Mouse (Mus musculus) naive thymus-derived CD4-positive, alpha-beta T cell, adult 5 months (primary cell): Measurements from ENCODE around the gene Mybphl. TPM values are rescaled to one million over a fixed set of nuclear protein-coding genes. Genes with fewer than 3 reads are reported as not detected.

ENCODE experiments used
- polyA plus RNA-seq: library from polyadenylated mRNA; unstranded; fragments of 100-300 nt; shearing (Covaris generic); gene quantifications from one replicate; pipeline ENCODE4 v1.2.1, GENCODE M21; 2017

The Mybphl gene
- not detected for polyA plus RNA-seq

DNA sequence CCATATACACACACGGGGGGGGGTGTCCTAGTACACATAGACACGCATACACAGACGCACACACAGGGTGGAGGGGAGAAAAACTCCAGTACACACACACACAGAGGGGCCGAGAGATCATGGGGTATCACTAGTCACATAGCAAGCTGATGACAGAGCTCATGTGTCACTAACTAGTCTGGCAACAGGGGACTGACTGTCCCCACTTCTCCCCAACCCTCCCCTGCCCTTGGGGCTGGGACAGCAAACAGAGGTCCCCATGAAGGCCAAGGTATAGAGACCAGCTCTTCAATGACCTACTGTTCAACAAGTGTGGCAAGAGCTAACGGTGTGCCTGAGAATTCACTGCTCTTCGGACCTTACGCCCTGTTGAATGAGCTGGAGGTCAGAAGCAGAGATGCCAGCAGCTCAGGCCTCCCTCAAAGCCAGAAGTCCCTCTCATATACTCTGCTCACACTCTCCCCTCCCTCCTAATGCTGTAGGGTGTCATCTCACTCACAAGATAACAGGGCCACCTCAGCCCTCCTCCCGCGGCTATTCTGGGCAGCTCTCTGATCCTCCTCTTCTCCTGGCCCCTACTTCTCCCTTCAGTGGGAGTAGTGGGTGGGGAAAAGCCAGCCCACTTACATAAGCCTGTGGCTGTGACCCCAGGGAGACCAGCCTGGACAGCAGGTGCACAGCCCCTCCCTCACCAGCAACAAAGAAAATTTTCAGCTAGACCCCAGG lies at the start of gene Mybphl:
Mybphl (plus strand) TSS at position 642 of the 726 bp plus-strand sequence.

DNA sequence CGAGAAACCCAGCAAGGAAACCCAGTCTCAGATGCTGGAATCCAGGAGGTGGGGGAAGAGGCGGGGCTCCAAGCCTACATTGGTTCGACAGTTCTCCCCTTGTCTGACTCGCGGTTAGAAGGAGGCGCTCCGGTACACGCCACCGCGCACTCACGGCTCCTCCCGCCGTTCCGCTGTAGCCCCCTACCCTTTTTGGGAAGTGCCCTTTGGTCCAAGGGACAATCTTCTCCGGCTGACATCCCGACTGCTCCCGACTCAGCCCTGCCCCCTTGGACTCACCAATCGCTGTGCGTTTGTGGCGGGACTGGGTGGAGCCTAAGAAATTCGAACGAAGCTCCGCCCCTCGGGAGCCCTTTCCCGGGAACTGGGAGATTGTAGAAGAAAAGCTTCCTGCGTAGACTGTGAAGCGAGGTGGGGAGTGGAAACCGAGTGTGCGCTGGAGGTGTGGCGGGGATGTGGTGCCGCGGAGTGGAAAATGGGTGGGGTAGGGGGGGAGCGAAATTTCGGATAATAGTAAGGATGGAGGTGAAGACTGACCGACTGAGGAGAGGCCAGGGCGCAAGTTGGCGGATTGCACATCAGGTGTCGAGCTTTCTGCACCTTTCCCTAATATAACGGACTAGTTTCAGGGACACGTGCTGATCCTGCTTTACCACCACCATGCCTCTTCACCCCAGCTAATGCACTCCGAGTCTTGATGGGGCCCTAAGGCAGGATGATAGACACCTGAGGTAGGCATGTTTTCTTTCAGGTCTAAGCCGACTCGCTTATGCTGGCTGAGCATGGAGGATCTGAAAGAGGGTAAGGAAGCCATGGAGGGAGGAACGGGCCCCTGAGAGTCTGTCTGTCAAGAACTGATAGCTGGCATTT lies 19.0 kb downstream of the Mybphl start, which contains the start of gene Psrc1:
Psrc1 (plus strand) TSS at position 355 of the 870 bp plus-strand sequence.

DNA sequence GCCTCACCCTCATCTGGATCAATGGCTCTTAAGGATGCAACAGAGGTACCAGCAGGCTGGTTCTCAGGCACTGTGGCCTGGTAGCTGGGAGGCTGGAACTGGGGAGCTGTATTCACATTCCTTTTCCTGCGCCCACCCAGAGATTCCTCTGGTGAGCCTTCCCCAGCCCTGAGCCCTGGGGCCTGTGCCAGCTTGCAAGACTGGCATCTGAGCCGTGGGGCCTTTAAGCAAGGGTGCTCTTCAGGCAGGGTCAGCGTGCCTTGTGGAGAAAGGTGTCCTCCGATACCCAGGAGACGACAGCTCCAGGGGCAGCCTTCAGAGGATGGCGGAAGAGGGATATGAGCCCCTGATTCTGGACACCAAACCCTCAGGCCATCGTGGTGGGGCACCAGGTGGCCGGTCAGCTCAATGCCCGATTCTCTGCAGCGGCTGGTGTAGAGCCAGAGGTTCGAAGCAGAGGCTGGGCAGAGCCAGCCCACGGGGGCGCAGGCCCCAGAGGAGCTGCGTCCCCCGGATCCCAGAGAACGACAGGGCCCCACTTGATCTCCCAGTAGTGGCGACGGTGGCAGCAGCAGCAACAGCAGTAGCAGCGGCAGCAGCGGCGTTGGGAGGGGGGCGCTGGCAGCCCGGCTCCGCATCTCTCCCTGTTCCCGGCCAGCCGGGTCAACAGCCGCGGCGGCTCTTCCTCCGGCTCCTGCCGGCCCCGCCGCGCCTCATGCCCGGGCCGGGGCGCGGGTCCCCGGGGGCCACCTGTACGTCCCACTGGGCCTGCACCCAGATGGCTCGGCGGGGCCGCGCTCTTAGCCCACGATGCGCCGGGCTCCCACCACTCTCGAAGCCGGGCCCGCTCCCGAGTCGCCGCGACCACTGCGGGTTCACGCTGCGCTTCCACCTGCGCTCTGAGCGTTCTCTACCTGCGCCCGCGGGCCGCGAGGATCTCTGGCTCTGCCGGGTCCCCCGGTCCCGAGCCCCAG lies 50.4 kb downstream of the Mybphl start, which contains the start of gene Celsr2:
Celsr2 (minus strand) TSS at position 696 of the 974 bp plus-strand sequence.

Other genes with a start within 250 kb of the Mybphl start
- gene Gnai3, start 218.8 kb upstream of the Mybphl start, polyA plus RNA-seq = 201 TPM
- gene Gpr61, start 210.0 kb upstream of the Mybphl start, polyA plus RNA-seq = not detected
- gene Amigo1, start 178.6 kb upstream of the Mybphl start, polyA plus RNA-seq = 1.6 TPM
- gene Cyb561d1, start 163.7 kb upstream of the Mybphl start, polyA plus RNA-seq = 19.6 TPM
- 24.0 TPM for gene Atxn7l2, start 154.0 kb upstream of the Mybphl start, polyA plus RNA-seq
- gene Sypl2, start 138.3 kb upstream of the Mybphl start, polyA plus RNA-seq = not detected
- 62.3 TPM for gene Psma5, start 108.0 kb upstream of the Mybphl start, polyA plus RNA-seq
- gene Sort1, start 80.8 kb upstream of the Mybphl start, polyA plus RNA-seq = not detected
- gene Psrc1, start 18.9 kb downstream of the Mybphl start, polyA plus RNA-seq = 0.27 TPM
- gene Celsr2, start 50.6 kb downstream of the Mybphl start, polyA plus RNA-seq = 1.1 TPM
- gene Sars, start 80.3 kb downstream of the Mybphl start, polyA plus RNA-seq = 150 TPM
- not detected for gene 1700013F07Rik, start 169.2 kb downstream of the Mybphl start, polyA plus RNA-seq
- 0.06 TPM for gene 5330417C22Rik, start 171.6 kb downstream of the Mybphl start, polyA plus RNA-seq
- gene Tmem167b, start 197.6 kb downstream of the Mybphl start, polyA plus RNA-seq = 47.1 TPM
- gene Taf13, start 206.8 kb downstream of the Mybphl start, polyA plus RNA-seq = 34.2 TPM
- gene Wdr47, start 226.4 kb downstream of the Mybphl start, polyA plus RNA-seq = 17.4 TPM